Mouse (Mus musculus) hindbrain, embryonic 11.5 days (tissue): ENCODE measurements at regions not wholly inside any gene's neighbourhood (a gene's known extent, or its start where the extent isn't known, plus 50 kb on each side); places are given as distances from the start of the nearest gene placed in this dataset.
"Not testable (repeated sequence)": the region's sequence is repeated elsewhere in the genome, so short reads cannot be mapped to it uniquely, and the experiment has no call there.

Experiments used
- ATAC-seq: fragments of 200-750 bp; cut with Nextera tagmentation; 2 replicates; pipeline ENCODE4 v1.8.0; 2017; ENCODE audit warnings: mild to moderate bottlenecking, moderate TSS enrichment, moderate library complexity; ENCODE audit not compliant: low FRiP score
- DNase-seq: peaks from one replicate; pipeline ENCODE4 v3.0.0-alpha.2; 2015; ENCODE audit warnings: low spot score
- H3K27ac ChIP-seq: fragments of 300-500 bp; sonication (generic); 2 replicates; pipeline ENCODE4 v1.5.1; 2014; ENCODE audit warnings: mild to moderate bottlenecking, low read depth, low read length
- H3K27me3 ChIP-seq: fragments of 300-500 bp; sonication (generic); 2 replicates; pipeline ENCODE4 v1.6.1; 2014; ENCODE audit warnings: mild to moderate bottlenecking, low read length, moderate library complexity, mixed read lengths; ENCODE audit not compliant: control insufficient read depth, insufficient read depth
- H3K36me3 ChIP-seq: fragments of 300-500 bp; sonication (generic); 2 replicates; pipeline ENCODE4 v1.6.1; 2014; ENCODE audit warnings: mild to moderate bottlenecking, low read length, moderate library complexity, mixed read lengths; ENCODE audit not compliant: control insufficient read depth, insufficient read depth
- H3K4me1 ChIP-seq: fragments of 300-500 bp; sonication (generic); replicated peaks from 2 replicates; pipeline ENCODE4 v1.6.1; 2014; ENCODE audit warnings: low read length, mixed read lengths; ENCODE audit not compliant: control insufficient read depth, insufficient read depth
- H3K4me2 ChIP-seq: fragments of 300-500 bp; sonication (generic); replicated peaks from 2 replicates; pipeline ENCODE4 v1.6.1; 2014; ENCODE audit warnings: mild to moderate bottlenecking, low read depth, low read length
- H3K4me3 ChIP-seq: fragments of 300-500 bp; sonication (generic); 2 replicates; pipeline ENCODE4 v1.5.1; 2014; ENCODE audit warnings: low read depth, low read length
- H3K9ac ChIP-seq: fragments of 300-500 bp; sonication (generic); 2 replicates; pipeline ENCODE4 v1.6.1; 2014; ENCODE audit warnings: low read depth, low read length
- H3K9me3 ChIP-seq: fragments of 300-500 bp; sonication (generic); 2 replicates; pipeline ENCODE4 v1.6.1; 2016; ENCODE audit warnings: low read length; ENCODE audit not compliant: control insufficient read depth
- WGBS: fragments of 180-500 bp; shearing (Covaris S2); extraction: QIAGEN DNeasy Blood & Tissue Kit; methylation state at CpG from one replicate; pipeline ENCODE4 v1.1.7; 2014; 5-methylcytosine and 5-hydroxymethylcytosine counted together

DNA sequence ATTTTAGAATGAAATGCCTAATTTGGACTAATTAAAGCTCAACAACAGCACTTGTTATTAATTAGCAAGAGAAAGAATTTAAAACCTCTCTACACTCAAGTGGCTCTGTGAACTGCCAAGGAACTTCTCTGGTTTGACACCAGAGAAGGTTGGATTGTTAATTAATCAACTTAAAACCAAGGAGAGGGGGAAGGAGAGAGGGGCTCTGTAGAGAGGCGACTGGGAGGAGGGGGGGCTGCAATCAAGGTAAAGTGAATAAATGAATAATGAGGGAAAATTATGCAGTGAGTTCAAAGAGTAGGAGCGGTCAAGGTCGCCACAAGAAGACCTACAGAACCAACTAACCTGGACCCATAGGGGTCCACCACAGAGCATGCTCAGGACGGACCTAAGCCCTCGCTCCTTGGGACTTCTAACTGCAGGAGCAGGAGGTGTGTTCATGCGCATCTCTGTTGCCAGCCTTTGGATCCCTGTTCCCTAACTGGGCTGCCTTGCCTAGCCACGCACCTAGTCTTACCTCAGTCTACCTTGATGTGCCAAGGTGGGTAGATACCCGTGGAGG, 189.0 kb upstream of the Ghr start:
- Histone ChIP-seq H3K4me3 (no peak overlapping the region), H3K27me3 (no peaks in the 10 kb centered on the region), H3K27ac (no peak overlapping the region), H3K4me2 (no peak overlapping the region), H3K9ac (no peak overlapping the region), H3K9me3 (no peaks in the 10 kb centered on the region), H3K4me1 (no peaks in the 10 kb centered on the region), H3K36me3 (no peaks in the 10 kb centered on the region)
- ATAC-seq: no peak
- DNase-seq: no peak
- WGBS: 81% methylated on average over 8 of the region's 8 CpGs

DNA sequence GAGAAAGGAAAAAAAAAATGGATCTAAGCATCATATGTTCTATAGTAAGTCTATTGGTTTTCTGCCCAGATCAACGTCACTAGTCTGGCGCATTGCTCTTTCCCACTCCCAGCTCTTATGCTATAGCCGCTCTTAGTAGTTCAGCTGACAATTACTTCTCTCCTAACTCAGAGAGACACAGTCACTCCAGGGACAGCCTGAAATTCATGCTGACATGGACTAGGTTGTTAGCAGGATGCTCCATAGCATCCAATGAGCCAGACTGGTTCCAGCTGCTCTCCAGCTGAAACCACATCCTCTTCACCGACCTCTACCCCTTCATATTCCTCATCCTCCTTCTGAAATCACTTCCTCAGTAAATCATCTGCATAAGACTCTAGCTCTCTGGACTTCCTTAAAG, 187.0 kb upstream of the Ghr start:
- 86% methylated on average over 4 of the region's 4 CpGs for WGBS
- H3K9me3 ChIP-seq: no peaks in the 10 kb centered on the region

DNA sequence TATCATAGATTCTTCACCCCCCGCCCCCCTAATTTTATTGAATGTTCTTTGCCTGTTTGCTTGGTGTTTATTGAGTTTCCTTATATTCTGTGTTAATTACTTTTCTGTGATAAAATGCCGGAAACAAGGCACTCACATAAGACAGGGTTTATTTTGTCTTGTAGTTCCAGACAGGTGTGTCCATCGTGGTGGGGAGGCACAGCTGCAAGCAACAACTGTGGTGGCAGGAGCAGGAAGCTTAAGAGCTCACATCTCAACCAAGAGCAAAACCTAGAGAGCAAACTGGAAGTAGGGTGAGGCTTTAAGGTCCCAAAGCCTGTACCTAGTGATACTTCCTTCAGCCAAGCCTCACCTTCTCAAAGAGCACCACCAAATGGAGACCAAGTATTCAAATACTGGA, 181.4 kb upstream of the Ghr start:
- H3K36me3 ChIP-seq: no peaks in the 10 kb centered on the region
- no peaks in the 10 kb centered on the region for H3K4me1 ChIP-seq
- no peak overlapping the region for H3K9ac ChIP-seq
- no peak overlapping the region for H3K4me3 ChIP-seq
- WGBS: 86% methylated on average over 3 of the region's 3 CpGs
- no peaks in the 10 kb centered on the region for H3K9me3 ChIP-seq
- ATAC-seq: no peak
- no peak overlapping the region for H3K4me2 ChIP-seq
- no peak for DNase-seq
- no peaks in the 10 kb centered on the region for H3K27me3 ChIP-seq
- no peak overlapping the region for H3K27ac ChIP-seq

More for the DNA sequence above, 187.0 kb upstream of the Ghr start:
- H3K4me3 ChIP-seq: no peak overlapping the region
- no peak overlapping the region for H3K27ac ChIP-seq
- H3K27me3 ChIP-seq: no peaks in the 10 kb centered on the region
- H3K4me2 ChIP-seq: no peak overlapping the region
- no peaks in the 10 kb centered on the region for H3K36me3 ChIP-seq
- ATAC-seq: no peak
- H3K9ac ChIP-seq: no peak overlapping the region
- no peaks in the 10 kb centered on the region for H3K4me1 ChIP-seq
- DNase-seq: no peak

DNA sequence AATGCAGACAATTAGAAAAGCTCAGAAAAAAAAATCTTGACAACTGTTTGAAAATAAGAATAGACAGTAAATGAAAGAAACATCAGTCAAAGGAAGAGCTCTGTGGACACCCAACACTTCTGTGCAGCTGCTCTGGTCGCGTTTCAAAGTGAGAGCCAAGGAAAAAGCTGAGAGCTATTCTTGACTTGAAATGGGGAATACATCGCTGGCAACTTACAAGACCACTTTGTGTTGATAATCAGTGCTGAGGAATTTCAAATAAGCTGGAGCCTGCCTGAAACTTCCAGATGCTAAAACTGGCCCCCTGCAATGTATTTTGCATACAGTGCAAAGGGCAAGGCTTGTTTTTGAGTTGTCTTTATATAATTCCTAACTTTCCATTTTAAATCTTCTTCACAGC, 177.1 kb upstream of the Ghr start:
- no peak overlapping the region for H3K4me3 ChIP-seq
- ATAC-seq (no peak), DNase-seq (no peak)
- WGBS: 23% methylated on average over 3 of the region's 3 CpGs
- H3K9me3 ChIP-seq: no peaks in the 10 kb centered on the region
- no peak overlapping the region for H3K4me2 ChIP-seq
- H3K27me3 ChIP-seq: no peaks in the 10 kb centered on the region
- no peak overlapping the region for H3K9ac ChIP-seq
- H3K27ac ChIP-seq: no peak overlapping the region
- no peaks in the 10 kb centered on the region for H3K36me3 ChIP-seq
- no peaks in the 10 kb centered on the region for H3K4me1 ChIP-seq

- DNase-seq: no peak
- 93% methylated on average over 2 of the region's 2 CpGs for WGBS
- H3K27me3 ChIP-seq: no peaks in the 10 kb centered on the region
- H3K36me3 ChIP-seq: no peaks in the 10 kb centered on the region
- H3K9me3 ChIP-seq: no peaks in the 10 kb centered on the region
- H3K4me3 ChIP-seq: no peak overlapping the region
- H3K4me1 ChIP-seq: no peaks in the 10 kb centered on the region
- ATAC-seq: no peak; the same call in 1 of the 2 replicates
- no peak overlapping the region for H3K9ac ChIP-seq
- no peak overlapping the region for H3K27ac ChIP-seq
- H3K4me2 ChIP-seq: no peak overlapping the region
These were observed 172.3 kb upstream of the Ghr start for GRCm38 (mm10) chr15:3755636-3756035.

GRCm38 (mm10) chr15:3748072-3748471, 164.8 kb upstream of the Ghr start:
- not testable (repeated sequence) for H3K4me3 ChIP-seq, H3K27me3 ChIP-seq, H3K4me2 ChIP-seq, H3K4me1 ChIP-seq, DNase-seq, ATAC-seq, H3K36me3 ChIP-seq, H3K9ac ChIP-seq, H3K27ac ChIP-seq, H3K9me3 ChIP-seq
- 82% methylated on average over 9 of the region's 9 CpGs for WGBS

DNA sequence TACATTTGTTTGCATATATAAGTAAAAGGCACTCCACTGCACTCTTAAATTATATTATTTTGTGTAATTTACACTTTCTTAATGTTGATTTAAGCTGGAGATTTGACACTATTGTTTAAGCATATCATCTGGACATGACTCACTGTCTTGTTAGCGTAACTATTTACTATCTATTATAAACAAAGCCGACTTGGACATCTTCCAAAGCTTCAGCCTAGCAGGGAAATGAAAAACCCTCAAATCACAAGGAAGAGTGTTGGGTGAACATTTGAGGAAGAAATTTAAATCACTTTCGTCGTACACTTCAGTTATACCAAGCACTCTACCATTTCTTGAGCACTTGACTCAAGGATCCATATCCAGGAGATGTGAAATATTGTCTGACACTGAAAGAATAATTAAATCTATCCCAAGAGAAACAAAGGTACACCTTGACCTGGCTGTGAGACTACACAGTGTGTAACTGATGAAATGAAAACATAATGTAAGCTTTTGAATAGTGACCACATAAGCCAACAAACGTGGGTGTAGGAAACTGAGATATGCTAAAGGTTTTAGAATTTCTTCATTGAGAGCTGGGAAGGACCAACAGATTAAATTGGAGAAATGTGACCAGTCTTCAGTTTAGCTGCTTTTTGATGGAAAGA, 160.0 kb upstream of the Ghr start:
- Histone ChIP-seq H3K9ac (no peak overlapping the region), H3K4me1 (no peaks in the 10 kb centered on the region), H3K36me3 (no peaks in the 10 kb centered on the region), H3K27ac (no peak overlapping the region), H3K4me3 (no peak overlapping the region), H3K9me3 (no peaks in the 10 kb centered on the region), H3K4me2 (no peak overlapping the region), H3K27me3 (no peaks in the 10 kb centered on the region)
- DNase-seq (no peak), ATAC-seq (no peak)
- 90% methylated on average over 5 of the region's 5 CpGs for WGBS

DNA sequence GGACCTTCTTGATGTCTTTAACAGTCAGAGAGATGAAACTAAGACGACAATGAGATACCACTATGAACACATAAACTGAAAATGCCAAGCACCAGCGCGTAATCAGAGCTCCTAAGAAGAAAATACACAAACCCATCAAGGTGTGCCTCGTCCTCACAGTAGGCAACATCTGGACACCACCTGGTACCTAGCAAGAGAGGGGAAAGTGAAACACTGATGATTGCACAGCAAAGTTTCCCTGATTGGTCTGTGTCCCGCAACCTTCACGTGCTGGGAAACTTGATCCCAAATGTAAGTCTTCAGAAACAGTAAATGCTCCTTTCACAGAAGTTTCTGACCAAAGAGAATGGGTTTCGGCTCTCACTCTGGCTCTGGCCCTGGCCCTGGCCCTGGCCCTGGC, 158.9 kb upstream of the Ghr start:
- Histone ChIP-seq H3K9ac (no peak overlapping the region), H3K36me3 (no peaks in the 10 kb centered on the region), H3K27me3 (no peaks in the 10 kb centered on the region), H3K4me3 (no peak overlapping the region), H3K4me1 (no peaks in the 10 kb centered on the region), H3K4me2 (no peak overlapping the region), H3K9me3 (no peaks in the 10 kb centered on the region), H3K27ac (no peak overlapping the region)
- ATAC-seq (no peak), DNase-seq (no peak)
- 78% methylated on average over 7 of the region's 7 CpGs for WGBS

DNA sequence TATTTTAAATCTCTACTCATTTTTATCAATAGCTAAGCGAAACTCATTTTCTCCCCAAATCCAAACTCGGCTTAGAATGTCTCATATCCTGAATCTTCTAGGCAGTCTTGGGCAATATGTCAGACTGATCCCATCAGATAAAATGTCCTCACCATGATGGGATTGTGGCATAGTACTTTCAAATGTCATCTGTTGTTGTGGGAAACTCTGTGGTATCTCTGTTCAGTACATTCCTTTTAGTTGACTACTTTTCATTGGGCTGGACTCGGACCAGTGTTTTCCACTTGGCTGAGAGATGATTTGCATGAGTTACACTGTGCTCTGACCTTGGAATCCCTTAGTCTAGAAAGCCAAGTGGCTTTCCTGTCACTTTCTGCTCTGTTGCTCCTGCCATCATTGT, 141.9 kb upstream of the Ghr start:
- ATAC-seq (no peak), DNase-seq (no peak)
- Histone ChIP-seq H3K27ac (no peak overlapping the region), H3K9me3 (no peaks in the 10 kb centered on the region), H3K4me3 (no peak overlapping the region), H3K9ac (no peak overlapping the region), H3K4me2 (no peak overlapping the region), H3K36me3 (no peaks in the 10 kb centered on the region), H3K27me3 (no peaks in the 10 kb centered on the region), H3K4me1 (no peaks in the 10 kb centered on the region)
- whole genome bisulfite sequencing: 86% methylated on average over 3 of the region's 3 CpGs
